Mouse (Mus musculus): Measurements from ENCODE around the gene Kmt2c.
"Not testable (repeated sequence)": the region's sequence is repeated elsewhere in the genome, so short reads cannot be mapped to it uniquely, and the experiment has no call there.

The Kmt2c gene

DNA sequence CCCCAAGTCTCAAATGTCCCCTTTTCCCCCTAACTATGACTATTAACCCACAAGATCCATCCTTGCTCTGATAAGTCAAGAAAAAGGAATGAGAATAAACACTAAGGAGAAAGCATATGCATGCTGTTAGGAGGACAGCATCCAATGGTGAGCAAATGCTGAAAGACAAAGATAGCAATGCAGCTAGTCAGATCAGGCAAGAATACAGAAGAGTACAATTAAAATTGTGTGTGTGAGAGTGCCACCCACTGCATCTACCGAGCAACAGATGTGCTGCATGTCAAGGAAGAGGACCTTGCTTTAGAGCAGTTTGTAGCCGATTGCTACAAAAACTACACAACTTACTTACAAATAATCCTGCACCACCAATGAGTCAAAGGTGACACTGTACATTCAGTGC, 145.1 kb downstream of the Kmt2c start:
- no peak for DNase-seq

DNA sequence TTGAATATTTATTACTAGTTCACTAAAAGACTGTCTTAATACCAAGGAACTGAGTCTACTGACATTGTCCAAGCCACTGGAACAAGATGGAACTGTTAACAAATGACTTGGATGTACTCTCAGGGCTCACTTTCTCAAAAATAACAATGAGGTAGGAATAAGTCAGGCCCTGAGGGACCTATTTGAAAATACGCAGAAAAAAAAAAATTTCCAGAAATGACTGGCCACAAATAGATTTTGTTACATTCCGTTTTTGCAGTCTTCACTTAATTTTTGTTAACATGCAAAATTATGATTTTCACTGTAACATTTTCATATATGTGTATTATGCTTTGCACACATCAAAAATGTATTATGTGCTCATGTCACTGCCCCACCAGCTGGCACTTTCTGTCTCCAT, 167.3 kb downstream of the Kmt2c start:
- DNase-seq: no peak

DNA sequence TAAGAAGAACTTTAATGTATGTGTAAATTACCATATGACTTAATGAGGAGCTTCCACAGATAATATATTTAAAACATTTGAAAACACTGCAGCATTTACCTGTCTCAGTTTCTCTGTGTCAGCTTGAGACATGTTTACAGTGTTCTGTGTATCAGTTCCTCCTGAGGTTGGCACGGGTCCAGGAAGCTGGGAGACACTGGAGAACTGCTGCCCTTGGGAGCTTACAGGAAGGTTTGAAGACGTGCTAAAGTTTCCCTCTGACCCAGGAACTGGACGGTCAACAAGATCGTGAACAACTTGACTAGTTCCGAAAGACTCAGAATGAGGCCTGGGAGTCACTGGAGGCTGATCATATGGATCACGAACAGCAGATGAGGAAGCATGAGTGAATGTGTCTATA, 184.7 kb downstream of the Kmt2c start:
- DNase-seq: no peak

DNA sequence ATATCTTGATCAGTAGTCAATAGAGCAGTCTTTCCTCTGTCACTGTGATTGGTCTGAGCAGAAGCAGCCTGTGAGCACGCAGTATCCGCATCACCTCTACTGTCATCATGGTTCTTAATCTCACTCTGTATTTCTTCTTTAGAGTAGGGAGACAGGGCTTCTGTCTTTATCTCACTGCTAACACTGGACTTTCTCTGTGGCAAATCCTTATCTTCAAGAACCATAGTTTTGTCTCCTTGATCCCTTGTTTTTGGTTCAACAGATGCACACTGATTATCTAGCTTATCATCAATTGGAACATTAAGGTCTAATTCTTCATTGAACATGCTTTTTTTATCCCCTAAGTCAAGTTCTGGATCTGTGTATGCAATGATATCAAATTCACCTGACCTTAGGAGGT, 188.4 kb downstream of the Kmt2c start:
- no peak for DNase-seq

DNA sequence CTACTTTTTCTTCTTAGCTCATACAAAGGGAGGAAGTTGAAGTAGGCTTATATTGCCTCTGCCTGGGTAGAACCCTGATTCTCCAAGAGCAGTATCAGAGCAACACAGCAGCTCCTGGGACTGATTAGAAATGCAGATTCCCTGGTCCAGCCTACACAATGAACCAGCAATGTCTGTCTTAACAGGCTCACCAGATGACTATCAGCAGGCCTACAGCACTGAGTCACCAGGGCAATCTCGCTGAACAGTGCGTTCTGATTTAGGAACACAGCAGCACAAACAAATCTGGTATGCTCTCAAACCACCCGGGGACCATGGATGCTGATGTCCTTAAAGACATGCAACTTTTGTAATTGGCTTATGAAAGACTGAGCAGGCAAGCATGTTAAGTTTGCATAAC, 201.8 kb downstream of the Kmt2c start:
- no peak for DNase-seq

DNA sequence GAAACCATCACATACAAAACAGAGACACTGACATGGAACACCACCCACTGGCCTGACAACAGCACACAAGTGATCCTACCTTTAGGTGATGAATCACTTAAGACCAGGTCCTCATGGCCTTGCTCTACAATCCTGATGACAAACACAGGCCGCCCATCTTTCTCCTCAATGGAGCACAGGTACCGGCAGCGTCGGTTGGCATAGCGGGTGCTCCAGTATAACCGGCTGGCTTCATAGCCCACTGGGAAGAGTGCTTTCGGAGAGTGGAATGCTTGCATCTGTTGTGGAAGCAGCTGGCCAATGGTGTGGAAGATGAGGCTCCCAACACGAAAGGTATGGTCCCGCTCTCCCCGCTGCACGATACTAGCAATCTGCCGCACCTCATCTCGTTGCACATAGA, 214.6 kb downstream of the Kmt2c start:
- DNase-seq: no peak

DNA sequence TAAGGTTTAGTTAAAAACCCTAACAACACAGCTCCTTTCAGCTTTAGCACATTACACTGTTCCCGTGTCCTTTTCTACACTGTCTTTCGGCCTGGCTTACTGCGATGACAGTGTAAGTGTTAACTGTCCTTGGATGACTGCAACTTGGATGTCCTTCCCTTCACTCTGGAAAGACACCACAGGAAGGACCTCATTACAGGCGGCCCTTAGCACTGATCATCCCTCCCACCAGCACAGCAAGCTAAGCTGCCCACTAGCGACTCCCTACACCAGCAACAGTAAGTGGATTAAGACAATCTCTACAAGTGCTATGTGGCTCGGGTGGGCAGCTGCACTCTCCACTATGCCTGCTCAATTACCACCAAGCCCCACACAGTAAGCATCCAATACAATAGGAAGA, 222.2 kb downstream of the Kmt2c start:
- no peak for DNase-seq

DNA sequence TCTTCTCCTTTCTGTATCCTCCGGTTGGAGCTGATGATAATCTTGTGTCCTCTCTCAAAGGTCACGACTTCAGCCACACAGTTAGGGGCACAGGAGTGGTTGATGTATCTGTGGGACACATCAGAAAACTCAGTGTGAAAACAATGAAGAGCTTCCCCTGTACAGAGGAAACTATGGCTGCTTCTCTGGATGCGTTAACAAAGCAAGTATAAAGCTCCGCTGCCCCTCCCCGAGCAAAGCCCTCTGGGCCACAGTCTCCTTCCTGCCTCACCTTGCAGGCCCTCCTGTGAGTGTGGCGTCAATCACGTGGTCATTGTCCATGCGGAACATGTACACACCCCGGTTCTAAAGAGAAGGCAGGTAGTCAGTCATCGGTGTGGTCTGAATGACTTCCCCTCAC, 223.0 kb downstream of the Kmt2c start:
- DNase-seq: no peak

DNA sequence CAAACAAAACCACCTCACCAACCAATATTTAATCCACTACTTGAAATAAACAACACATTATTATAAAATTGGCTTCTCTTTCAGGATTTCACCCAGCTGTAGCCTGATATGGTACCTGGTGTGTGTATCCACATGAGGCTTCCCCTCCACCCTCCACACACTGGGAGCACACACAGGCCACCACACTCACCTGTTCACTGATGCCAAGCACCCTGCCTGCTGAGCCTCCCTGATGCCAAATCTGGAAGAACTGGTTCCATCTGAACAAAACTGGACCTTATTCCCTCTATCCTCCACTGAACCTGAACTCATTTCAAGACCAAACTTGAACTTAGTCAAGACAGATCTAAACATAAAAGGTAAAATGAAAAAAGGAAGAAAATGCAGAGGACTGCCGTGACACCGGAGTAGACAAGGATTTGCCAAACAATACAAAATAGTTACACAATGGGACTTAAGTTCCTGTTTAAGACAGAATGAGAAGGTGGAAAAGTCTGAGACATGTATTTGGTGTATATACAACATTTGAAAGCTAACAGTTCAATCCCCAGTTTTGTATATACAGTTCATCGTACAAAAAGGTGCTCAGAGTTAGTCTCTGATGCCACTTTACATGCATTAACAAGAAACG, 230.2 kb downstream of the Kmt2c start:
- DNase-seq: no peak

DNA sequence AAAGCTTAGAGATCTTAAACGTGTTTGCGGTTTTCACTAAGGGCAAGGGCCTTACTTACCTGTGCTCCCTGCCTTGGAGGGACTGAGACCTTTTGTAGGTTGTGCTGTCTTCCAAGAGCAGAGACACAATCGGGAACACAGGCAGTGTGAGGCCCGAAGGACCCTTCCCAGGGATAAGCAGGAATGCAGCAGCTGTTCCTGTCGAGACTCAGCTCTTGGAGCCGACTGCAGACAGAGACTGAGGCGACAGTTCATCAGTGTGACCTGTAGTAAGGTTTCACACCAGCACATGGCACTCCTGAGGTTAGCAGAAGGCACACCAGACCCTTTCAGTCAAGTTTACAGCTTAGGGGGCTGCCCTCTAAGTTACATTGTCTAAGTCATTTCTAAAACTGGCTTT, 236.3 kb downstream of the Kmt2c start:
- DNase-seq: no peak

DNA sequence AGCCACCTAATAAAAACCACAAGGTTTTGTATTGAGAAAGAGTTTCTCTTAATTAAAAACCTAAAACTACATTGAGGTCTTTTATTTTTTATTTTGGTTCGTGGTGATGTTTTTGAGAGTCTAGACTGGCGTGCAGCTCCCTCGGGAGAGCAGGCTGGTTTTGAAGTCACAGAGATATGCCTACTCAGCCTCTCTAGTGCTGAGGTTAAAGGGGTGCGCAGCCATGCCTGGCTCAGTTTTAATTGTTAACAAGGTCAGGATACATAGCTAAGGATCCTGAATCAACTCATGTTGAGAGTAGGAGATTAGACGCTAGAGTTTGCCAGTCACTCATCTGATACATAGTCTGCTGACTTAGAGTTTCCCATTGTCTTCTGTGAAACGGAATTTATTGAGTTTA, 237.1 kb downstream of the Kmt2c start:
- no peak for DNase-seq

DNA sequence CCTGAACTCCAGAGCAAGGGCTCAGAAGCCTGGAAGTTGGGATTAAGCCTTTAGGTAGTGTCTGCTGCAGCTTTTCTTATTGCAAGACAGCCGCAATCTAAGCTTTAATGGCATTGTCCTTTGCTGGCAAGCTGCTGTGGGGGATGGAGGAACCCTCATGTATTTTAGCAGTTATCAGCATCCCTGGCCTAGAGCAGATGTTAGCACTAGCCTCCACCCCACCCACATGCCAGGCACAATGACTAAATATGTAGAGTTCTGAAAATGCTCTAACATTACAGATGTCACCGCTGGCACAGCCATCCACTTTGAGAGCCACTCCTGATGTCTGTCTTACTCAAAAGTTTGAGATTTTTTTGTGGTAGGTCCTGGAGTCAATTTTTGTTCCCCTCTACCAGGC, 241.9 kb downstream of the Kmt2c start:
- DNase-seq: no peak

DNA sequence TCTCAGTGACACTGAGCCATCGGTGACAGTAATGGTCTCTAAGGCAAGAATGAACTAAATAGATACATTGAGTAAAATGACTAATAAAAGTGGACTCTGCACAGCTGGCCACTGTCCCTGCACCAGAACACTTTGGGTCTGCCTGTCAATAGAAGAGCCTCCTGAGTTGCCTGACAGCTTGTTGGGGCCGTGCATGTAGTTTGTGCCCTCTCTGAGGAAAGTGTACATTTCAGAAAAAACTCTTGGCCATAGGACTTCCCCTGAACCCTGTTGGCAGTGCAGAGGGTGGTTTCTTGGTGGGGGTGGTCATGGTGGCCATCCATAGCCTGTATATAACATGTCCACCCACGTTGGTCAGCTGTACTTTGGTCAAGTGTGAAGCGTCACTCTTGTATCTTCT, 244.1 kb downstream of the Kmt2c start:
- no peak for DNase-seq

DNA sequence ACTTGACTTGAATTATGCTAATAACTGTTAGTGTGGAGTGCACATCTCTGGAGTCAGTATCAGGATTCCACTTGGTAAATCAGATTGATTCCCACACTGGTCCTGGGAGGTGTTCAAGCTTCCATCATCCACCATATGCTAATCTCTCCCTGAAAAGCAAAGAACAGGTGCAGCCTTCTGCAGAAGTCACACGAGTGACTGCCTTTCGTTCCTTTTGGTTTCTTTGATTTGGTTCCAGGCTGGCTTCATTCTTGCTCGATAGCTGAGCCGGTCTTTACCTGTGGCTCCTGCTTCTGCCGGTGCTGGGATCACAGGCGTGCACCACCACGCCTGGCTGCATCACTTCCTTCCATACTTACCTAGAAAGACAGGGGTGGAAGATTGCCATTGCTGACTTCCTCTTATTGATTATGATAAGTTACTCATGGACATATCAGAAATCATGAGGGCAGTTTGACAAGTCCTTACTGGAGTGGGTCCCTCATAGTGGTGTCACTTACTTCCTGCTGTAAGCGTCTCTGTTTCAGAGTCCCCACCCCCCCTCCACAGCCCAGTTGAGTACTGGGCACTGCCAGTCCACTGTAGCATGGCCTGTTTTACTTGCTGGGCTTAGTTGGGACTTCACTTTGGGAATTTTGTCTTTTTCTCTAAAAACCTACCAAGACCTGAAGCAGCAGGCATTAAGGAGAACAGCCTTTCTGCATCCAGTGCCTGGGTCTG, 245.6 kb downstream of the Kmt2c start:
- DNase-seq: no peak

DNA sequence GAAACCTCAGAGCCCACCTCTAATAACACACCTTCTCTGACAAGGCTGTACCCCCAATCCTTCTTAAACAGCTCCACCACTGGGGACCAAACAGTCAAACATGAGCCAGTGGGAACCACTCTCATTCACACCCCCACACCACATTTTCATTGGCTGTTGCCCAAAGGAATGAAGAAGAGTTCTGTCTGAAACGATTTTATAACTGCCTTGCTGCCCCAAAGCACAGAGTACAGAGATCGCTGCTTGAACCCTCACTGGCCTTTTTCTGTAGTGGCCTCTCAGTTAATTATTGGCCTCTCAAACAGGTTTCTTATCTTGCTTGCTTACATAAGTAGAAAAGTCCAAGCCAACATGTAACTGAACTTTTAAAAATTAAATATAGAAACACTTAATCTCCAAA, 246.2 kb downstream of the Kmt2c start:
- peak; percentile 68 for DNase-seq

DNA sequence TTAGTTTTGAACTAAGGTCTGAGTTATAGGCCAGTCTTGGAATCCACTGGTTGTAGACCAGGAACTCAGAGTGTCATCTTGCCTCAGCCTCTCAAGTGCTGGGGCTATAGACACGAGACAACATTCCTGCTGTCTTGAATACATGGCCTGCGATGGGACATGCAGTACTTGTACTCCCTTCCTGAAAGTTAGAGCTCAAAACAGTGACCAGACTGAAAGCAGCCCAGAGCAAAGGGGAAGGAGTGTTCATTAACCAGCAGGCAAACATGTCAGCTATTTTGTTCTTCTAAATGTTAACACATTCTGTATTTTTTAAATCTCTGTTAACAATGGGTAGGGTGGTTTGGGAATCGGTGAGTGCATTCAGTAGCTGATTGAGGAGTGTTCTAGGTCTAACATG, 251.5 kb downstream of the Kmt2c start:
- peak; percentile 67 for DNase-seq

DNA sequence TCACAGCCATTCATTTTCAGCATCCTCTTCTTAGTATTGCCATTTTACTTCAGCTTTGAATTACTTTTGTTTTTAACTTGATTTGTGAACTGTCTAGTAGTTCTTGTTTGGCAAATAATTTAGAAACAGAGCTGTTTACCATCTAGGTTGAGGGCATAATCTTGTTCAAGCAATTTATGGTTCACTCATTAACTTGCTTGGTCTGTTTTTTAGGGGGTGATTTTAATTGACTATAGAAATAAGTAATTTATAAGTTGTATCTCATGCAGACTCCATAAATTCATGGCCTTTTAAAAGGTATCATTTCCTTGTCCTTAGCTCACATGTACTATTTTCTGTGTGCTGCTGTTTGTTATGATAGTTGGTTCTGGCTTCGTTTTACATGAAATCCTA, 252.1 kb downstream of the Kmt2c start:
- DNase-seq: no peak

DNA sequence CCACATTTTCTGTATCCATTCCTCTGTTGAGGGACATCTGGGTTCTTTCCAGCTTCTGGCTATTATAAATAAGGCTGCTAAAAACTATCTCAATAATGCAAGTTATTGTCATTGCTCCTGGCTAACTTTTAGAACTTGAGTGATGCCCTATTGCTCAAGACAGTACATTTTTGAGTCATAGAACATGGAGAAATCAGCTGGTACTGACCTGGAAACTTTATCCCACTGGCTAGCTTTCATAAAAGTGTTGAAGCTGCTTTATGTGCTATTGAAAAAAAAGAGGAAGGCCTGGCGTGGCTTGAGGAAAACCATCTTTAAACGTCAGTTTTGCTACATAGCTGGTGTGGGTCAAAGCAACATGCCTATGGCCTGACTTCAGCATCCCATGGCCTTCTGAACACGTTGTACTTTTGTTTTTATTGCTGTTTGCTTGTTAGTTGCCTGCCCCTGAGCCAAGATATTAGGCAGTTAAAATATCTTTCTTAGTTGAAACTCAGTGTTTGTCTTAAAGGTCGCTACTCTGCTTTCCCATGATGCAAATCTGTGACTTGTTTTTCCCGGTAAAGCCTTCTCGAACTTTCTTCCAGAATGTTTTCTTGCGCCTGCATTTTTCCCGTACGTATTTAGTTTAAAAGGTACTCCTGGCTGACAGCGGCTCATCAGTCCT, 252.6 kb downstream of the Kmt2c start:
- no peak for DNase-seq

DNA sequence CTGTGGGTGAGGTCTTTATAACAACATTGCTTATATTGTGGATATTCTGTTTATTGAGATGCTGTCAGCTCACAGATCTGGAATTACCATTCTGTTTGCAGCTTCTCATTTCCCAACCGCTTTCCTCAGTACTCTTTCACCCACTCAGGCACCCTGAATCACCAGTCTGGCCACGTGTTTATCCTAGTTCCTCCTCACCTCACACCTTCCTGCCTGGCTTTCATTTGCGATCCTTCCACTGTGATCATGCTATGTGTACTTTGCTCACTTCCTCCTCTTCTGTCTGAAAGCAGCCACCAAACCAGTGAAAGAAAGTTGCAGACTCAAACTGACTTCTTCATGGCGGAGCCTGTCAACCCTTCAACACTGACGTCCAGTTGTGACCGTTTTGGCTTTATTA, 255.5 kb downstream of the Kmt2c start:
- DNase-seq: peak; percentile 37

DNA sequence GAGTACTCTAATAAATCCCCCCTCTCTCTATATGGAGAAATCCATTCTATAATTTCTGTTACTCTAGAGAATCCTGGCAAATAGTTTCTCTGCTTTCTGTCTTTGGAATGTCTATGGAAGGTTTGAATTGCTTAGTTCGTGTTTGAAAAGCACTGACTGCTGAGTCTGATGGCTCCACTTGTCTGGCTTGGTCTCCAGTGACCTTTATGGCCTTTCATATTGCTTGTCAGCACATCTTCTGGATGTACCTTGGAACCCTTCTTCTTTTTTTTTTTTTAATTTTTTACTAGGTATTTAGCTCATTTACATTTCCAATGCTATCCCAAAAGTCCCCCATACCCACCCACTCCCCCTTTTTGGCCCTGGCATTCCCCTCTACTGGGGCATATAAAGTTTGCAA, 274.2 kb downstream of the Kmt2c start:
- not testable (repeated sequence) for DNase-seq

DNA sequence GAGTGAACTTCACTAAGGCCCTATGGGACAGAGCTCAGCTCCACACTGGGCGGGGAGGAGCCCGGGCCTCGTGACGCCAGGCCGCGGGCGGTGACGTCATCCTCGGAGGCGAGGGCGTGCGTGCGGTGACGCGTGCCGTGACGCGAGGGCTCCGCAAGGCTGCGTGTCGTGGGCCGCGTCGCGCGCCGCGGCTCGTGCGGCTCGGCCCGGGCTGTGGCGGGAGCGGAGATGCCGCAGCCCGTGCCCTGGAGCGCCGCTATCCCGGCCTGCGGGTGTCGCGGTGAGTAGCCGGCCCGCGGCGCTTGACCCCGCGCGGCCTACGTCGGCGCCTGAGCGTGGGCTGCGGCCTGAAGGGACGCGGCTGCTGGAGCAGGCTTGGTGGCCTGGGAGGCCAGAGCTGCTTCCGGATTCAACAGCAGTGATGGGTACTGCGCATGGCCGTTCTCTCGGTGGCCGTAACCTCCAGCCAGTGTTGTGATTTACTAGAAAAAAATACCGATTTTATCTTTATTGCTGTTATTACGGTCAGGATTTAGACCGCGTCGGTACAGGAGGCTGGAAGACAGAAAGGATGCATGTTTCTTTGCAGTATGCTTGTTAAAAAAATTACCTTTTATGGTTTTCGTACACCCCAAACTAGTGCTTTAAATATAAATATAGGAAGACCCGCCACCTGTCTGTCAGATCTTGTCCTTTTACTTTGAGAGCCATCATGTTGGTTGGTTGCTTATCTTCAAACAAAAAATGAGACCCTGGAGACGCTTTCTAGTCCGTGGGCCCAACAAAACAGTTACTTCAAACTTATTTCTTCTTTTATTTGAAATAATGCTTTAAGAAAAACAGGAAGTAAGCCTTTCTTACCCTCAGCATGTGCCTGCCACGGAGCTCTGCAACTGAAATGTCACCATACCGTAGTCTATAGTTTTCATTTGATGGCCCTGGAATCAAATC, 275.6 kb downstream of the Kmt2c start, which contains the start of gene E130116L18Rik:
E130116L18Rik (minus strand) TSS at position 402 of the 951 bp plus-strand sequence.
- DNase-seq: peak; percentile 91

Measured in kidney, adult 18-20 months (tissue).